Mouse (Mus musculus) thymus, postnatal 0 days (tissue): Measurements from ENCODE around the gene Stk35. TPM values are rescaled to one million over a fixed set of nuclear protein-coding genes. Genes with fewer than 3 reads are reported as not detected.

Experiments
- polyA plus RNA-seq: library from polyadenylated mRNA; unstranded; fragments of >200 nt; fragmentation: Nextera tagmentation; extraction: Ambion mirVana; gene quantifications from 2 replicates; pipeline ENCODE4 v1.2.1, GENCODE M21; 2015

Stk35 gene
- polyA plus RNA-seq, 1 experiment from 2014 or later, result 5.4 TPM

Other genes starting within 250 kb of the Stk35 start
- gene Sirpa, start 207.7 kb upstream of the Stk35 start, polyA plus RNA-seq, result 20.5 and 22.5 TPM in 2 replicates
- 0.67 and 0.98 TPM in 2 replicates for gene Pdyn, start 100.7 kb upstream of the Stk35 start, polyA plus RNA-seq
- gene Tgm3, start 211.8 kb downstream of the Stk35 start, polyA plus RNA-seq, result 0.09 TPM in 1 of 2 replicates, not detected in the other